Mouse (Mus musculus) left cerebral cortex, postnatal 10 days (tissue): ENCODE measurements around the gene Lmo2. TPM values are rescaled to one million over a fixed set of nuclear protein-coding genes. Genes with fewer than 3 reads are reported as not detected.
"Not testable (repeated sequence)": the region's sequence is repeated elsewhere in the genome, so short reads cannot be mapped to it uniquely, and the experiment has no call there.

Source experiments
- DNase-seq, 2 experiments: peaks; one replicate each; pipeline ENCODE4 v3.0.0; 2021 to 2022; ENCODE audit warnings: low spot score in 2 of 2, mixed read lengths in 1 of 2; ENCODE audit errors: extremely low spot score in 1 of 2
- intact Hi-C: fragments of 180-260 bp; cut with DNase I; formaldehyde crosslinking; loops from one replicate; pipeline ENCODE4 v1.15.1; 2025
- total RNA-seq, 2 experiments: library from RNA; stranded (reverse); gene quantifications; 2 replicates each; pipeline ENCODE4 v1.2.3; 2021

The Lmo2 gene
- total RNA-seq, 2 experiments from 2014 or later, result 17.2 to 21.3 TPM

DNA sequence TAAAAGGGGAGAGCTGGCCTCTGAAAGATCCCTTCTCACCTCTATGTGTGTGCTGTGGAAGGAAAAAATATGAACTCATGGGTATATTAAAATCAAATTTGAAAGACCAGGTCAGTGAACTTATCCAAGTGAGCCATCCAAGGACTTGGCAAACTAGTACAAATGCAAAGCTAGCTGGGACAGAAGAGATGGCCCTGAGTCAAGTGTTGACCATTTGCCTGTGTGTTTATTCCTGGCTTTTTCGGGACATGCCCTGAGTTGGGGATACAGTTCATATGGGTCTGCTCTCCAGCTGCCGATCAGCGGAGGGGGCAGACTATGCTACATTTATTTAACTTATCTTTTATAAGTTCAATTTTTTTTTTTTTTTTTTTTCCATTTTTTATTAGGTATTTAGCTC is 51.1 kb downstream of the Lmo2 start:
- intact Hi-C loops, result loop anchor here (10.0 kb wide), 1 partner anchor 444 kb away; the partner anchor contains the start of gene Abtb2
- not testable (repeated sequence) for DNase-seq

DNA sequence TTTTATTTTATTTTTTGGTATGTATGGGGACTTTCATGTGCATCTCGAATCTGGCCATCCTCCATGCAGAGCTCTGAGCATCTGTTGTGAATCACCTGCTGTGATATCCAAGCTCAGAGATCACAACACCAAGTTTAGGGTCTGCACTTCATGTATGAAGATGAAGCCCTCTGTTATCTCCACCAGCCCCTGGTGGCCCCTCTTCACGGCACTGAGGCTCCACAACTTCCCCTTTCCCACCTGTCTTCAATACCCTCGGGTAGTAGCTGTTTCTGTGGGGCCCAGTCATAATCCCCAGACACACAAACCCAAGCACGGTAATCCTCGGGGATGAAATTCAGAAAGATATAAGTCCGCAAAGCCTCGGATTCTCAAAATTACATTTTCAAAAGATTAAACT is 65.3 kb downstream of the Lmo2 start:
- intact Hi-C loops, result no loop called here
- DNase-seq, result no peak

DNA sequence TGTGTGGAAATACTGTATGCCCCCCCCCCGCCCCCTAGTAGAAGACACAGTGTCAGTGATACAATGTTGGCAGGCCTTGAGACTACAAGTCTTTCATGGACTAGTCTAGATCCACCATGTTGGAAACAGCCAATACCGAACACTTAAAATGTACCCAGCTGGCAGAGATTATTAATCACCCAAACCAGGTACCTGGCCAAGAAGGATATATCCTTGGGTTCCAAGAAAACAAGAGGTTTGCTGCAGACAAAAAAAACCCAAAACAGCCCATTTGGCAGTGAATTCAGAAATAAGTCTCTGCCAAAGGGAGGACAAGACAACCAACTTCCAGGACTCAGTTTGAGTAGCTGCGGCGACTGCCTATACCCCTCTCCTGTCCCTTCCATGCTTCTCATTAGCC is 66.9 kb downstream of the Lmo2 start:
- no peak for DNase-seq
- intact Hi-C loops, result no loop called here

DNA sequence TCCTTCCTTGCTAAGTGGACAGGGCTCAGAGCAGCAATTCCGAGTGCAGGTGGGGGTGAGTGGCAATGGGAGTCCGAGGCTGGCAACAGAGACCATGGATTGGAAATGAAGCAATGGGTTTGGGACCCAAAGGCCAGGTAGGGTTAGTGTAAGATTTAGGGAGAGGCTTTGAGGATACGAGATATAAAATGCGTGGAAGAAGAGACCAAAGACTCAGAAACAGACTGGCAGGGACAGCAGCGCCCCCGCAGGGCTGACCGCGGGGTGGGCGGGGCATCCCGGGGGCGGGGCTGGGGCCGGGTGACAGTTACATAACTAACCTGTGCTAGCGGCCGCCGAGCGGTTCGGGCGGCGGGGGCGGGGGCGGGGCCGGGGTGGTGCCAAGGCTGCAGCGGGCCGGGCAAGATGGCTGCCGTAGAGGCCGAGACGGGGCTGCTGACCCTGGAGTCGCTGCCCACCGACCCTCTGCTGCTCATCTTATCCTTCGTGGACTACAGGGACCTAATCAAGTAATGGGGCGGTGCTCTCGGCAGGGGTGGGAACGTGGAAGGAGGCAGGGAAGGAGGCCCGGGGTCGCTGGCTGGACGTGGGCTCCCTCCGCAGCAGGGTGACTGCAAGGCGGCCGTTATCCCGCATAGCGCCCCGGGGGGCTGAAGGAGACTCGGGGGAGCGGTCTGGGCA is 69.8 kb downstream of the Lmo2 start, which contains the start of gene Fbxo3:
Gene Fbxo3 (plus strand): TSS at position 264 of the 681 bp plus-strand sequence.
- intact Hi-C loops, result no loop called here
- peak; percentile 54 to 88 for DNase-seq

DNA sequence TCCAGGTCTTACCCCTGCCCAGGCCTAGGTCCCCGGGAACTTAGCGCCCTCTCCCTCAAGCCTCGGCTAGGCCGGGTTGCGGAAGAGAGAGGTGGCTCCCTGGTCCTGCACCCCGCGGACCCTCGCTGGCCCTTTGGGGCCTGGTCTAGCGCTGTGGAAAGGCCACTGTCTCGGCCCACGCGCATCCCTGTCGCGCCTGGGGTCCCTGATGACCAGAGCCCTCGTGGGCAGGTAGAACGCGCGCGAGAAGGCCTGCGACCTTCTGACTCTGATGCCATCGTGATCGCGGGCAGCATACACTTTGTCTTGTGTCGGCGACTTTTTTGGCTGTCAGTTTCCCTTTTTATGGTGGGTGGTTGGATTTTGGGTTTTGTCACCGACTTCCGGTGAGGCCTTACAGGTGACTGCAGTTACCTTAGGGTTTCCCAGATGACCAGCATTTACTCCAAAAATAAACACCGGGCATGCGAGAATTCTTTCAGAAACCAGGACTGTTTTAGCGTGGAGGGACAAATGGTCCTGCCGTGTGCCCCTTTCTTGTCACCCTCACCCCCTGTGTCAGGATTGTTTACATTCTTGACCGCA is 70.4 kb downstream of the Lmo2 start, which contains the start of gene 4931422A03Rik:
Gene 4931422A03Rik (minus strand): TSS at position 223 of the 585 bp plus-strand sequence.
- intact Hi-C loops, result no loop called here
- no peak for DNase-seq

DNA sequence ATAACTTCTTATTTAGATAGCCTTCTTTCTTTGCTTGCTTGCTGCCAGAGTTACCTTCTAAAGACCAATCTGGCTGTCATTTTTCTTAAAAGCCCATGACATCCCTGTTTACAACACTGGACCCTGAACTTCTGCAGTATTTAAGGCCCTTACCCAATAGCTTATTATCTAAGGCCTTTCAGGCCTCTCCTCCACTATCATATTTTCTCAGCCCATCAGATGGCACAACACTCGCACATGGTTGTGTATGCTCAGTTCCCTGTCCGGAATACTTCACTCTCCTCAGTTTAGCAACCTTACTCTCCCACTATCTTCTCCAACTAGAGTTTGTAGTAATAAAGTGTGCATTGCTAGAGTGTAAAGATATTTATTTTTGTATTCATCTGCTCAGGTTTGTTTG is 71.3 kb downstream of the Lmo2 start:
- DNase-seq, result no peak
- intact Hi-C loops, result no loop called here

DNA sequence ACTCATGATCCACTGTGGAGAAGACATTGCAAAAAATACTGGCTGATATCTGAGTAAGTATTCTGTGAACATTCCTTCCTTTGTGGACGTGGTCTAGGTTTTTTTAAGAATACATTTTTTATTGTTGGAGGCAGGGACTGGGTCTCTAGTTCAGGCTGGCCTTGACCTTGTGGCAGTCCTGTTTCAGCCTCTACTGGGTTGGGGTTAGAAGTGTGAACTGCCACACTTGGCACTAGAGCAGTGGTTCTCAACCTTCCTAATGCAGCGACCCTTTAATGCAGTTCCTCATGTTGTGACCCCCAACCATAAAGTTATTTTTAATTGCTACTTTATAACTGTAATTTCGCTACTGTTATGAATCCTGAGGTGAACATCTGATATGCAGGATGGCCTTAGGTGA is 72.6 kb downstream of the Lmo2 start:
- intact Hi-C loops, result loop anchor here (10.0 kb wide), 2 partner anchors 94 to 394 kb away; partner anchors contain the start of gene A930018P22Rik
- no peak for DNase-seq

Other genes starting within 250 kb of the Lmo2 start
- gene Nat10, start 196.7 kb upstream of the Lmo2 start, total RNA-seq, result 10 to 100 TPM; 30.6 to 37.4 TPM
- gene Caprin1, start 160.3 kb upstream of the Lmo2 start, total RNA-seq, result 100 to 1,000 TPM; 391 to 397 TPM
- gene Fbxo3, start 69.7 kb downstream of the Lmo2 start, total RNA-seq, result 10 to 100 TPM; 53.6 to 53.8 TPM
- not detected for gene 4931422A03Rik, start 70.4 kb downstream of the Lmo2 start, total RNA-seq
- under 1 TPM in 1 of 2 experiments, not detected in 1; 0.49 TPM for gene Gm10912, start 107.8 kb downstream of the Lmo2 start, total RNA-seq
- not detected for gene Gm10799, start 110.6 kb downstream of the Lmo2 start, total RNA-seq
- 1 to 10 TPM in 1 of 2 experiments, not detected in 1; 1.3 TPM for gene Cd59b, start 111.9 kb downstream of the Lmo2 start, total RNA-seq
- gene Cd59a, start 137.8 kb downstream of the Lmo2 start, total RNA-seq, result 1 to 10 TPM; 2.1 to 3.3 TPM
- not detected for gene A930018P22Rik, start 164.8 kb downstream of the Lmo2 start, total RNA-seq